Mouse (Mus musculus): ENCODE measurements around the gene Gm49673.
"Not testable (repeated sequence)": the region's sequence is repeated elsewhere in the genome, so short reads cannot be mapped to it uniquely, and the experiment has no call there.

The Gm49673 gene

DNA sequence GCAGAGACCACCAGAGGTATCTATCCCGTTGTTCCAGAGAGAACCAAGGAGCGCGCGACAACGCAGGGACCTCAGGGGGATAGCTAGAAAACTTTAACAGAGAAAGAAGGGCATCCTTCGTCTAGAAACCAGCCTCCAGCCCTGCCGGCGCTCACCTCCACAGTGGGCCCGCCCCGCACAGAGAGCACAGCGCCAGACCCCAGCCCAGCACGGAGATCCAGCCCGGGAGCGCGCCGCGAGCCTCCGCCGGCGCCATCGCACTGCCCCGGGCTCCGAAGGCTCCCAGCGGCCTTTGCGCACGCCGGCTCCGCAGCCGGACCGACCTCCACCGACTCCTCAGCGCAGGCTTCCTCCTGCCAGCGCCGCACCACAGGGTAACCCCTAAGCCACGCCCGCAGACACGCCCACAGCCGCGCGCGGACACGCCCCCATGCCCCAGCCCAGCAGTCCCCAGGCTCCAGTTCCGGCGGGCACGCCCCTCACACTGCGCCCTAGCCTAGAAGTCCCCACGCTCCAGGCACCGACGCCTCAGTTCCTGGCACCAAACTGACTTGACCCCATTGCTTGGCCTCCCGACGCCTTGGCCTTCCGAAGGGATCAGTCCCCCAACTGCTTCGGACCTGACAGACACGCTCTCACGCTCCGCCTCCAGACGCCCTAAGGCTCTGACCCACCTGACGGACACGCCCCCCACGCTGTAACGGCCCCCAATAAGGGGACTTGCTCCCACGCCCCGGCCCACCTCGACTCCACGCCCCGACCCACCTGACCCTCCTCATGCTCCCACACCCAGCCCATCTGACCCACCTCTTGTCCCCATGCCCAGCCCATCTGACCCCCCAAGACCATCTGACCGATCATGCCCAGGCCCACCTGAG lies at the start of gene Gm49673, which contains the start of gene Rnaset2a:
Gm49673 (minus strand) TSS at position 350 of the 878 bp plus-strand sequence.
Rnaset2a (minus strand) TSS at position 659 of the 878 bp plus-strand sequence.
- DNase-seq (ENCODE audit: low read depth, low spot score), result peak; percentile 41

DNA sequence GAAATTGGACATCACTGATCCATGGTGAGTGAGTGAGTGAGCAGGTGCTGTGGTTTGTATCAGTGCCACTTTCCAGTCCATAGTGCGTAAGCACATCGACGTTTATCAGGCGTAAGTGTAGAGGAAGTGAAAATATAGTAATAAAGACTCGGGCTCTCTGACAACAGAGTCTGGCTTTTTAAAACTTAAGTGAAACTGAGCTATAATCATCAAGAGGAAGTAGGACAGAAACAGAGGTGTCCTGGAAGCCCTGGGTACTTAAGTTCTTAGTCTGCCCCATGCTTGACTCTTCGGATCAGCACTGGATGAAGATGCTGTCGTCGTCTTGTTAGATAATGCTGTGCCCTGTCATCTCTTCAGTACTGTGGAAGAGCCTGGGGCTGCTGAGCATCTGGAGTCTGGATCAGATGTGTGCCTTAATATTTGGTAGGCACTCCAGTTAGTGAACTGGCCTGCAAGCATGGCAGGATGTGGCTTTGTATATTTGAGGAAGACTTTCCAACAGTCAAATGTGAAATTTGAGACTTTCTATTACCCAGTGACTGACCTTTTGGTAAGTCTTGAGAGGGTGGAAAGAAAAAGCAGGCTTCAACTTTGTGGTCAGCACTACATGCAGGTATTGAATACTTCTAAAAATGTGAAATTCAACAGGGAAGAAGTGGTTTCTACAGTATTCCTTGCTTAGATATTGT lies 48.2 kb upstream of the Gm49673 start:
- no peak for DNase-seq (ENCODE audit: low read depth, low spot score)

GRCm38 (mm10) chr17:8193678-8194077 lies 46.1 kb upstream of the Gm49673 start:
- DNase-seq (ENCODE audit: low read depth, low spot score), result no peak

- DNase-seq (ENCODE audit: low read depth, low spot score), result no peak
Observed at GRCm38 (mm10) chr17:8184217-8184616, 36.6 kb upstream of the Gm49673 start.

GRCm38 (mm10) chr17:8183815-8184214 lies 36.2 kb upstream of the Gm49673 start:
- DNase-seq (ENCODE audit: low read depth, low spot score), result no peak

DNA sequence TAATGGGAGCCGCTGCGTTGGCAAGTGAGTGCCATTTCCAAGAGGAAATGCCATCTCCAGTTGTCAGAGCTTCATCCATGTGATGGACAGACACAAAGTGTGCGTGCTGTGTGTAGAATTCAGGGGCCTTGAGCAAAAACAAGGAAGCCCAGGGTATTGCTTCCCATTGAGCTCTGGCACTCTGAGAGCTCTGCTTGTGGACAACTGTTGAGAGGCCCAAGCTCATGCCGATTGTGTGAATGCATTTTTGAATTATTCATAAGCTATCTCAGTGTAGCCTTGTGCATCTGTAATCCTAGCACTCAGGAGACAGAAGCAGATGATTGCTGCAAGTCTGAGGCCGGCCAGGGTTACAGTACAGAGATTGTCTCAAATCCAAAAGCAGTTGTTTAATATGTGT lies 29.5 kb upstream of the Gm49673 start:
- DNase-seq (ENCODE audit: low read depth, low spot score), result no peak

GRCm38 (mm10) chr17:8171081-8171480 lies 23.5 kb upstream of the Gm49673 start:
- DNase-seq (ENCODE audit: low read depth, low spot score), result no peak

GRCm38 (mm10) chr17:8170331-8170730 lies 22.7 kb upstream of the Gm49673 start:
- no peak for DNase-seq (ENCODE audit: low read depth, low spot score)

GRCm38 (mm10) chr17:8167436-8167835 lies 19.8 kb upstream of the Gm49673 start:
- DNase-seq (ENCODE audit: low read depth, low spot score), result not testable (repeated sequence)

DNA sequence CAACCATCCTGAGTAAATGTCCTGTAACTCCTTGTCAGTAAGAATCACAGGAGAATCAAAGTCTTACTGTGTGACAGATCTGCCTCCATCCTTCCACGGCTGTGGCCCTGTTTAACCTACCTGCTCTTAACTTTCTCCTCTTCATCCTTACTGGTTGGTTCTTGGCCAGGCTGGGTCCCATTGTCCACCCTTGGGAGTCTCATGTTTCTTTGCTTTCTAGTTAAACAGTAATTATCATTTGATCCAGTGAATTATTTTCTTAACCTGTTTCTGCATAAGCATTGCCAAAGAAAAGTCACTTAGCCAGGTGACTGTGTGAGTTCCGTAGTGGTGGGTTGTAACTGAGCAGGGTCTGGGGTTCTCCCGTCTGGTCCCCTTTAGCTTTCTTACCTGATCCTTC lies 18.9 kb upstream of the Gm49673 start:
- not testable (repeated sequence) for DNase-seq (ENCODE audit: low read depth, low spot score)

DNA sequence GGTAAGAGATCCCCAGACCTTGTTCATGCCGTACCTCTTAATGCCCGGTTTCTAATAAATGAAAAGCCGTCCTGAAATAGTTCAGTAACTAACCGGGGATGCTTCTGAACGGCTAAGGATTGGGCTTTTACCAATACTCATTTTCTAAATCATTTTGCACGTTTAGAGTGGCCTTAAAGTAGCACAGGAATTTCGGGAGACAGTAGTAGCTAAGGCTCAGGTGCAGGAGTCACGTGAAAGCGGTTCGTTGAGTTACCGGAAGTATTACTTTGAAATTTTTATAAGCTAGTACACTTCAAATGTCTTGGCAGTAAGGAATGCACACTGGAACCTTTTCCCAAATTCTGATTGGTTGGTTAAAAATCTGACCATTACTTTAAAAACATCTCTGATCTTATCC lies 18.4 kb upstream of the Gm49673 start:
- not testable (repeated sequence) for DNase-seq (ENCODE audit: low read depth, low spot score)

DNA sequence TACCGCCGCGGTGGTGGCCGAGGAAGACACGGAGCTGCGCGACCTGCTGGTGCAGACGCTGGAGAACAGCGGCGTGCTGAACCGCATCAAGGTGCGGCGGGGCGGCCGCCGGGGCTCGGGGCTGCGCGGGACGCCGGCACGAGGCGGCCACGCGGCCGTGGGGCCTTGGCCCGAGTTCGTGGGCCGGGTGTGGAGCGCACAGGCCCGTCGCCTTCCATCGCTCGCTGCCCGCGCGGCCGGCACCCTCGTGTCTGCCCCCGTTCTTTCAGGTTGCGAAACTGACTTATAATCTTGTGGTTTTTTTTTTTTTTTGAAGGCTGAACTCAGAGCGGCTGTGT lies 18.0 kb upstream of the Gm49673 start:
- DNase-seq (ENCODE audit: low read depth, low spot score), result not testable (repeated sequence)

- not testable (repeated sequence) for DNase-seq (ENCODE audit: low read depth, low spot score)
Observed at GRCm38 (mm10) chr17:8164701-8165607, 17.4 kb upstream of the Gm49673 start, which contains the start of gene Fgfr1op. Gene Fgfr1op, plus strand, starts transcription at chr17:8165501.

DNA sequence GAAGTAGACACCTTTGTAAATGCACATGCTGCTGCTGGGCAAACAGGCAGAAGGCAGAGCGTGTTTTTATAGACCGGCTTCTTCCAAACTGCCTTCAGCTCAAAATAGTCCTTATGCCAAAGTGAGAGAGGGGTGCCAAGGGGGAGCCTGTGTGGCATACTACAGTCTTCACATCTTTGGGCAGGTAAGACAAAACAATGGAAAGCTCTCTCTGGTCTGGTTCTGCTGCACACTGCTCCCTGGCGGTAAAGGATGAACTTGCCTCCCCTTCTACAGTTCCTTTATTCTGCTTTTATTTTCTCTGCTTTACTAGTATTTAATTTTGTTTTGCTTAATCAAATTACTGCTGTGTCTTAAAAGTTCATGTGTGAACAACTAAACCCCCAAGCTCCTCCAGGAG lies 13.4 kb upstream of the Gm49673 start:
- not testable (repeated sequence) for DNase-seq (ENCODE audit: low read depth, low spot score)

GRCm38 (mm10) chr17:8158627-8159026 lies 11.0 kb upstream of the Gm49673 start:
- DNase-seq (ENCODE audit: low read depth, low spot score), result not testable (repeated sequence)

DNA sequence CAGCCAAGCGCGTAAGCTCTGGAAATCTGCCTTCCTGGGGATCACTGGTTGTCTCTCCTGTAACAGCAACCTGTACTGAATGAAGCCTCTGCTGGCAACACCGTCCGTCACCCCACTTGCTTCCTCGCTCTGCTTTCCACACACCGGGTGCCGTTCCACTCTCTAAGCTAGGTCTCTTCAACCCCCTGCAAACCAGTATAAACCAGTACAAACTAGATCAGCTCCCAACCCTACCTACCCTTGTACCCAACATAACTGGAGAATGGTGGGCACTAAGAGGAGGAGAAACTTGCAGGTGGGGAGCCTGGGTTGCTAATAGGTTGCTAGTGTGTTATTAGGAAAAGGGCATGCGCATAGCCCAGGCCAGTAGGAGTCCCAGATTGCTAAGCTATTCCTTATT lies 8.4 kb upstream of the Gm49673 start:
- DNase-seq (ENCODE audit: low read depth, low spot score), result not testable (repeated sequence)

DNA sequence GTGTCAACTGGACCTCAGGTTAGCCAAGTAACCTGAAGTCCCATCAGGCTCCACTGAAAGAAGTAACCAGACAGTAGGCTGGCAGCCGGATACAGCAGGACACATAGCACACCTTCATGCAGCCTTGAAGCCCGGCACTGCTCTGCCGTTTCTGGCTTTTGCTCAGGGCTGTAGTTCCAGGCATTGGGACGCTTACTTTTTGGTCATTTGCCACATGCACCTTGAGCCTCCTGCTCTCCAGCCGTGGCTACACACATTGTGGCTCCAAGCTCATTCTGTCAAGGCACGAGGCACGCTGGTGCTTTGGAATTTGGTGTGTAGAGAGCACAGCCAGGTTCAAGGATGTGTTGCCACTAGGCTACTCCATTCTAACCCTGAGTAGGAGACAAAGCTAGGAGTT lies 7.4 kb upstream of the Gm49673 start:
- not testable (repeated sequence) for DNase-seq (ENCODE audit: low read depth, low spot score)

DNA sequence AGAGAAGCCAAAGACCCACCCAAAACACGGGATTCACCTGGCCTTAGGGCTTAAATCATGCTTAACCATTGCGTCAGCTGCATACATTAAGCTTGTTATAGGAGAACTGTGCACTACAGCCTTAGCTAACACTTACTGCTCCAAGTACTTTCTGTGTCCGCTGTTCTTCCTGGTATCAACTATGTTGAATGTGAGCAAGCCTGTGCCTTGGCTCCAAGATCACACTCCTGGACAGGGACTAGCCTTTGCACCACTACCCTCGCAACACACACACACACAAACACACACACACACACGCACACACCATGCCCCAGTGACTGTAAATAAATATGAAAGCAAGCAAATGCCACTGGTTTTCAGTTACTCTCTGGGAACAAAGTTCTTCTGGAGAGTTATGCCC lies 657 bp downstream of the Gm49673 start:
- not testable (repeated sequence) for DNase-seq (ENCODE audit: low read depth, low spot score)

DNA sequence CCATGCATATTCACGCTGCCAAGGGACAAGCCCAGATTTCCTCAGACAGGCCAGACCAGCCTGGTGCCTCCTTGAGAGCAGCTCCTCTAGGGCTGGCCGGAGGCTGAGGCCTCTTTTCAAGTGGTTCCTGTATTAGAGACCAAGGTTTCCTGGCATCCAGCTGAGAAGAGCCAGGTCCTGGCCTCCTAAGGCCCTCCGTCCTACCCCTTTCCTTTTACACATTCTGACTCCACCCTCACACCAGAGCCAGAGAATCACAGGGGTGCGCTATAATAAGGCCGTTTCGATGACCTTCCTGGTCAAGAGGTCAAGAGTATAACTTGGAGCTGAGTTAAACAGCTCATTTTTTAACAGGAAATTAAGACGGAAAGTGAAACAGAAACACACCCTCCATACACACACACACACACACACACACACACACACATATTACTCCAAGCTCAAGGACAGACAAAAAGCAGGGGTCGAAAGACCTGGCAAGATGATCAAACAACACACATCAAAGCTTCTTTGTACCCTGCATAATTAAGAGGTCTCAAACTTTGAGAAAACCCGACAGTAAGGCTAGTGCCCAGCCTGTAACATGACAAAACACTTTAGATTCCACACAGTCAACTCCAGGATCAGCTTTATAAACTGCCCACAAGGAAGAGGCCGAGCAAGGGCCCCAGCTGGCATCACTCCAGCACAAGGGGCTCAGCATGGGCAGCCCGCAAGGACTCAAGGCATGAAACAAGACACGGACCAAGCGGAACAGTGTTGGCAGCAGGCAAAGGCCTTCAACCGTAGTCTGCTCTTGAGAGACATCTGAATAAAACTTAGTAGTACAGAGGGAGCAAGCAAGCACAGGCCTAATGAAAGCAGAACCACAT lies 3.5 kb downstream of the Gm49673 start:
- DNase-seq (ENCODE audit: low read depth, low spot score), result not testable (repeated sequence)

DNA sequence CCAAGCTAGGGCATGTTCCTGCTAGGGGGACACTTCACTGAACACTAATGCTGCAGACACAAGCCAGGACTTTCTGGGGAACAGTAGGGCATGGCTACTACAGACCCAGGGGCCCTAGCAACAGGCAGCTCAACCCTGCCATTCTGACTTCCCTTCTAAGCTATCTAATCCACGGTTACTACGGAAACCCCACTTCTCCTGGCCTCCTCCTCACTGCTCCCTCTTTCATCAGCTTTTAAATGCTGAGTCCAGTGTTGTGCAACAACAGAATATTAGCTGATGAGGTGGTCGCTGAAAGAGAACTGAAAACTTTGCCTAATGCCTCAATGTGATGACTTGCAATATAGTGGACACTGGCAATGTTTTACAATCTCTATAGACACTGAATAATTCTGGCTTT lies 7.4 kb downstream of the Gm49673 start:
- not testable (repeated sequence) for DNase-seq (ENCODE audit: low read depth, low spot score)

GRCm38 (mm10) chr17:8138116-8138515 lies 9.5 kb downstream of the Gm49673 start:
- not testable (repeated sequence) for DNase-seq (ENCODE audit: low read depth, low spot score)
